Mouse (Mus musculus) megakaryocyte progenitor cell, adult 5-6 weeks (primary cell): ENCODE measurements around the gene 1700016C15Rik. TPM values are rescaled to one million over a fixed set of nuclear protein-coding genes. Genes with fewer than 3 reads are reported as not detected.
A peak's percentile ranks its signal among the peaks of the same experiment; 100 is the strongest.

Experiments
- ATAC-seq: replicated peaks from 2 replicates; pipeline ENCODE4 v1.8.0; 2016; ENCODE audit warnings: mild to moderate bottlenecking, moderate TSS enrichment, inconsistent platforms; ENCODE audit not compliant: poor library complexity
- total RNA-seq, 2 experiments: library from RNA; stranded (forward) in 1 of 2; stranded (reverse) in 1 of 2; fragments of 157-497, 149-512 nt in 1 of 2; fragments of 200-1000 nt in 1 of 2; gene quantifications; 2 replicates each; pipeline versions ENCODE4 v1.2.3 to v1.2.4; 2015 to 2017

Gene 1700016C15Rik
- total RNA-seq, 2 experiments from 2014 or later: not detected

DNA sequence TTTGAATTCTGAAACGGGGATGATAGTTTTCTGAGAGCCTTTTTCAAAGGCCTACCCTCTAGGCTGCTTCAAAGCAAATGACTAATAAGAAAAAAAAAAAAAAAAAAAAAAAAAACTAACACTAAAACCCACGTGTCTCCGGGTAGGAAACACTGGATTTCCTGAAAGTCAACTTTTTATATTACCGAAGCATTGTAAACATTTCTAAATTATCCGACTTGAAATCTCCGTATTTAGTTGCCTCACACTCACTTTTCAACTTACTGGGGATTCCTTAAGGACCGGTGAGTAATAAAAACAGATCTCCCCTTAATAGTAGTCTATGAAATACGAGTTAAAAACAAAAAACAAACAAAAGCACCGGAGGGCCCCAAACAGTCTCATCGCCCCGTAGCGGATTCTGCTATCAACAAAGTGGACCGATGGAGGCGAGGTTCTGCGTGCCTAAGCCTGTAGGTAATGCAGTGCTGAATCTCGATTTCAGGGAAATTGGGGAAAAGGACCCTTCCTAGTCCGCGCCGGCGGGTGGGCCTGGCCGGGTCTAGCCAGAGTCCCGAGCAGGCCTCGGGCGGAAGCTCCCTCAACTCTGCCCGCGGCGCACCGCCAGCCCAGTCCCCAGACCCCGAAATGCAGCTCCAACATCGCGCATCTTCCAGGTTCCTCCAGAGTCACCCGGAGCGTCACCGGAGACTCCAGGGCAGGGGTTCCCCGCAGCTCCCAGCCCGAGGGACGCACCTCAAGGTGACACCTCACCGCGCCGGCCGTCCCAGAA, 66.0 kb downstream of the 1700016C15Rik start:
- peak; percentile 35 for ATAC-seq

DNA sequence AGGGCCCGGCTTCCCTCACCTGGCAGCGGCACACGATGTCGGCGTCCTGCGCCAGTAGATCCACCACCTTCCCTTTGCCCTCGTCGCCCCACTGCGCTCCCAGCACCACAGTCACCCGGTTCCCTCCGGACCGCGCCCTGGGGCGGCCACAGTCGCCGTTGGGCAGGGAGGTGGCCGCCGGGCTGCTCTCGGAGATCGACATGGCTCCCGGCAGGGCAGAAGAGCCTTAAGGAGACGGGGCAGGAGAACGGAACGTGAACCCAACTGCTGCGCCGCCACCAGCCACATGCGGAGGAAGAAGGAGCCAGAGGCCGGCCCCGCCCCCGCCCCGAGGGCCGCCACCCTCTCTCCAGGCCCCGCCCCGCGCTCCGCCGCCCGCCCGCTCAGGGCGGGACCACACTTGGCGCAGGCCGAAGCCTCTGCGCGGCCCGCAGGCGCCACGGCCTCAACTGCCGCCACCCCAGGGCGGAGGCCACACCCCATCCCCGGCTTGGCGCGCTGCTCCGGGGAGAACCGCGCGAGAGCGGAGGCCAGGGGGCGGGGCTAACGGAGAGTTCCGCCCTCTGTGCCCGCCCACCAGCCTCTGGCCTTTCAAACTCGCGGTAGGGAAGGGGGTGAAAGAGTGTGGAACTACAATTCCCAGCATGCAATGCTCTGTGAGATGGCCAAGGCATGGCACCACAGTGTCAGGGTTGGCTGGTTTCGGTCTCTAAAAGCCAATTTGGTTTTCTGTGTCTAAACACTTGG, 66.8 kb downstream of the 1700016C15Rik start, which contains the start of gene Adss:
Adss (minus strand) TSS at position 319 of the 747 bp plus-strand sequence.
- peak; percentile 85 for ATAC-seq

DNA sequence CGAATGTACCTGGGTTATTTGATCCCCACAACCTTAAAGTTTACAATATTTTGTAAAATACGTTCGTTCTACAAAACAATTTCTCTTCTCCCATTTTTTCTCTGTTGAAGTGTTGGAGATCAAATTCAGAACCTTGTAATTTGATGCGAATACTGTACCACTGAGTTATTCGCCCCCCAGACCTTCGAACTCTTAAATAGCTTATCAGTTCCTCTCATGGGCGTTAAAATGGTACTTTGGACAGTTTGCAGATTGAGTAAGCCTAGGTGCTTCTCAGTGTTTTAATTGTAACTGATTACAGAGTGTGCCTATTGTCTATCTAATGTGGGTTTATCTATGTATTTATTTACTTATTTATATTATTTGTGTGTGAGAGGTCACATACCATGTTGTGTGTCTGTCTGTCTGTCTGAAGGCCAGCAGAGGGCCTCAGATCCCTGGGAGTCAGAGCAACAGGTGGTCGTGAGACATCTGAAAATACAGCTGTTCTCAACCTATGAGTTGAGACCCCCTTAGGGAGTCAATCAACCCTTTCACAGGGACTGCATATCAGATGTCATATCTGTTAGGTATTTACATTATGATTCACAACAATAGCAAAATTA, 67.6 kb downstream of the 1700016C15Rik start:
- peak; percentile 15; the same call in 1 of the 2 replicates for ATAC-seq

Other genes with a start within 250 kb of the 1700016C15Rik start
- 162 and 165 TPM in 2 replicates for gene Adss, start 66.7 kb downstream of the 1700016C15Rik start, total RNA-seq (2015)
- 221 and 237 TPM in 2 replicates for gene Adss, start 66.7 kb downstream of the 1700016C15Rik start, total RNA-seq (2017)